Mouse (Mus musculus): ENCODE measurements around the gene Sptssb.

Gene Sptssb

DNA sequence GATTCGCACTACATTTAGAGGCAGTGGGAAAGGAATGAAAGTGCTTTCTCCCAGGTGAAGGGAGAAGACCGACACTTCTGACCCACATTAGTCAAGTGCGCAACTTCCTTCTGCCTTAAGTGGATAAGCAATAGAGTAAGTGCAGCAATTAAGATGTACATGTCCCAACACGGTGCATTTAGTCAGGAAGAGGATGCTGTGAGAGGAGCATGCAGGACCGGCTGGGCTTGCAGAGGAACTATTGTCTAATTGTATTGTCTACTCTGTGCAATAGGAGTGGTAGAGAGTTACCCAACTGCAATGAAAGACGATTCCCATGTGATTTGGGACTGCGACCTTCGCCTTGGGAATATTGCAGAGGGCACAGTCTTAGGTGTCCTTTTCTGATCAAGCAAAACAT is 30.2 kb downstream of the Sptssb start:
- DNase-seq (ENCODE audit: low spot score): no peak

- no peak for DNase-seq (ENCODE audit: low spot score)
Measured at GRCm38 (mm10) chr3:69824536-69824935, 35.2 kb downstream of the Sptssb start.

DNA sequence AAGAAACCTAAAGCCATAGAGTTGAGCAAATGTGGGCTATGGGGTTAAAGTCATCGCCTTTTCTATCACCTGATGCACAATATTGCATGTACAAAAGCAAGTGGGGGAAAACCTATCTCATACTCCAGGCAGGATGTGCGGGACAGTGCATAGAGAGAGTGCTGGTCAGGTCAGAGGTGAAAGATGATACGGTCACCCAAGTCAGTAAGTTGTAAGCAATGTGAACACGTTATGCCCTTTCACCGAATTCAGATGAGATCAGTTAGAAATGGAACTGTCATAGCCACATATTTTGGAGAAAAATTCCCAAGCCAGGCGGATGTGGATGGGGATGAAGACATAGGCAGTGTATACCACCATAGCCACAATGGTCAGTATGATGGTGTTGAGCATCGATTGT is 39.1 kb downstream of the Sptssb start:
- DNase-seq (ENCODE audit: low spot score): no peak

GRCm38 (mm10) chr3:69819851-69820200 is 39.9 kb downstream of the Sptssb start:
- DNase-seq (ENCODE audit: low spot score): no peak

DNA sequence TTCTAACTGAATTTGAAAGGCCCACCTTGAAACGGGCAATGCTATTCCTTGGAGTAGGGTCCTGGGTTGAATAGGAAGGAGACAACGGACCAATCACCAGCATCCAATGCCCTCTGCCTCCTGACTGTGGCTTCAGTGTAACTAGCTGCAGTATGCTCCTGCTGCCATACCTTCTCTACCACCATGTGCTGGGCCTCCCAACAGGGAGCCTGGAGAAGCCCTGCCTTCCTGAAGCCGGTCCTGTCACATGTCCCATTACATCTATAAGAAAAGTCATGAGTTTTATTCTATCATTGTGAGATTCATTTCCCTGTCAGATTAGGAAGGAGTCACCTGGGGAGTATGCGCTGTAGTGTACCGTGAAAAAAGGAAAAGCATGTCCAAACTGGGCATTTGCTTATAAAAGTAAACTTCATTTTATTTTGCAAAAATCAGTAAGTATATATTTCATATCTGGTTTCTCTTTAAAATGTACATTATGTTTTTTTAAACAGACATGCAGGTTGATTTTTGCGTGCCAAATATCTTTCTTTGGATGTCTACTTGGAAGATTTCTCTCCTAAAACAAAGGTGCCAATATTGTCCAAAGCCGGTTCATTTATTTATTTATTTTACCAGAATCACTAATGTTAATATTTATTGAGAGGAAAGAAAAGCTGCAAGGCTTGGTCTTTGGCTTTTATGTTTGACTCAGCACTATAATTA is 40.4 kb downstream of the Sptssb start:
- no peak for DNase-seq (ENCODE audit: low spot score)

GRCm38 (mm10) chr3:69818466-69818865 is 41.3 kb downstream of the Sptssb start:
- no peak for DNase-seq (ENCODE audit: low spot score)

- DNase-seq (ENCODE audit: low spot score): no peak
Measured at GRCm38 (mm10) chr3:69816547-69816946, 43.2 kb downstream of the Sptssb start.

- DNase-seq (ENCODE audit: low spot score): no peak
Measured at GRCm38 (mm10) chr3:69813005-69813695, 46.6 kb downstream of the Sptssb start.

DNA sequence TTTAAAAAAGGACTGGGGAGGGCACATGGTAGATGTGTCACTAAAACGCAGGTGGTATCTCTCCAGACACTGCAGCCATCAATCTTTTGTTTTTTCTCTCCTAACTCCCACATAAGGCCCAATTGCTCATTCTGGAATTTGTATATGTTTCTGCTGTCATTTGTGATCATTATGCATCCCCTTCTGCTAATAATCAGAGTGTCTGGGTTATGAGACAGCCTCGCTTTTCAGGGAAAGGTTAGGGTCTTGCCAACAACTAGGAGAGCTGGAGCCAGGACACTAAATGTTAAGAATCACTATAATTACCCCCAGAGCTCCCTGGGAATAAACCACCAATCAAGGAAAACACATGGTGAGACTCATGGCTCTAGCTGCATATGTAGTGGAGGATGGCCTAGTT is 47.3 kb downstream of the Sptssb start:
- DNase-seq (ENCODE audit: low spot score): no peak

DNA sequence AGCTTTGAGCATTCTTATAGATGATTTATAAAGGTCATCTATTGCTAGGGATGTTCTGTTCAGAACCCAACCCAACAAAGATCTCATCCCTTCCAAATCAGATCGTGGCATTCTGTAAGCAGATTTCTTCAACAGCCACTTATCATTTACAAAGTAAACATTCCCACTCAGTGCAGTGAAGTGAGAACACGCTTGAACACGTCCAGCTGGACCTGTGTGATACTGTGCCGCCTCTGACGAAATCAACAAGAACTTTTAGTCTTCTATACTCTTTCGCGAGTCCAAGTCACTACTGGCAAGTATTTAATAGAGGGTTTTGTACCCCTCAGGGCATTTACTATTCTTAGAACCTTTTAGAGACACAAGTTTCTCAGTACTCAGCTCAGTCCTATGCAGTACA is 51.3 kb downstream of the Sptssb start:
- DNase-seq (ENCODE audit: low spot score): no peak

GRCm38 (mm10) chr3:69803137-69803536 is 56.6 kb downstream of the Sptssb start:
- DNase-seq (ENCODE audit: low spot score): no peak

DNA sequence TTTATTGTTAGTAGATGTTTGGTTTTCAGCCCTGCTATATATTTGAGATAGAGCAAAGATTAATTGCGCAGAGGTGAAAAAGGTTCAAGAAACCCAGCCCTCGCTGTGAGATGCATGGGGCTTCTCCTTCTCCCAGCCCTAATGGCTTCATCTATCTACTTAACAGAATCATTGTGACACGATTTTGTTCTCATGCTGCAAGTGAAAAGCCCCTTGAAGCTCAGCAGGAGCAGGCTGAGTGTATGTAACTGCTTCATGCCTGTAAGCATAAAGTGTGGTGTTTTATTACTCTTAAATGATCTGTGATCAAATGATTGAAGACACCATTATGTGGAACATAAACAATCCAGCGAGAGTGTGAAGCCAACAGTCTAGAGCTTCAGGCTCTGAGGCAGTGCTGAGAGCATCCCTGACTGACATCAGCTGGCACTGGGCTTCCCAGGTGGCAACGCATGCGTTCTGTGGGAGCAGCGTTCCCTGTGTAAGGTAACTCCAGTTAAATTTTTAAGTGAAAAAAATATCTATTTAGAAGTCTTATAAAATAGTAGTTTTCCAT is 58.8 kb downstream of the Sptssb start:
- no peak for DNase-seq (ENCODE audit: low spot score)

DNA sequence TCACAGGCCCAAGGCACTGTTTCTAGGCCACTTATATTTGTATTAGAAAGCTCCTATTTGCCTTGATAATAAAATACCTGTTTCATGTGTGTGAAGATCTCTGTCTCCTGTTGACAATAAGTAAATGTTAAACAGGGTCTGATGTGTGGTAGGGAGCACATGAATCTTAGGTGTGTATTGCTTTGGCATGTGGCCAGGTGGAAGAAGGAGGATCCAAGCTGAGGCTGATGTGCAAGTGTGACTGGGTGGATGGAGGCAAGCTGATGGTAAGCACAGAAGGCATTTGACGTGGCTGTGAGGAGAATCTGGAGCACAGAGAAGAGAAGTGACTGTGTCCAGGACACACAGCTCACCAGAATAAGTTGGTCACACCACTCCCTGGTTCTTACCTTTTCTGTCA is 60.6 kb downstream of the Sptssb start:
- no peak for DNase-seq (ENCODE audit: low spot score)

DNA sequence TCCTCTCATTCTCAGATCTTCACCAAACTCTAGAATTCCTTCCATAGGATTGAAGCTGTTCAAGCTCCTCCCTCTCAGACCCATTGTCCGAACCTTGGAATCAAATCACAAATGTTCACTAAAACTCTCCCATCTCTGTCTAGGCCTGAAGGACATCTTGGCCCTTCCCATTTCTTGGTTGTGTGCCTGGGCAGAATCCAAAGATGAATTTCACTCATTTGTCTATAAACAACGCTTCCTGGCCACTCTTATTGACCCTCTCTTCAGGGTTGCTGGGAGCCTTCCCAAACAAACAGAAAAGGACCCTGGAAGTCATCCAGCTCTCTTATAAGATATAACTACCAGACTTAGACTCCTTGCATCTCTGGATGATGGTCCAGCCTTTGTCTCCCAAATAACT is 61.8 kb downstream of the Sptssb start:
- DNase-seq (ENCODE audit: low spot score): no peak

DNA sequence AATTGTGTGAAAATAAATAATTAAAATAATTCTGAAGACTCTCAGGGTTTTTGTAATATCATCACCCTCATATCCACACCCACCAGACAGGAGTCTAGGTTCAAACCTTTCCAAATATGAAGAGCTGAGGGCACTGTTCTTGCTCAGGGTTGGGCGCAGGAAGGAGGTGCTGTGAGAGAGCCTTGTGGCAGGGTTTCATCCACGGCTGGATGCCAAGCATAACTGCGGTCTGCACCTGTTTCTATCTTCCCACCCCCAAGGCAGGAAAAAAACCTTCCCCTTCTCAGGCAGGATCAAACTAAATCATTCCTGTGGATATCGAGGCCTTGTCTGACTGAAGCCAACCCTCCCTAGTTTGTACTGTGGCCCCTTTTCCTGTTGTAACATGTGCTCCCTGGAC is 62.2 kb downstream of the Sptssb start:
- no peak for DNase-seq (ENCODE audit: low spot score)

- DNase-seq (ENCODE audit: low spot score): no peak
Measured at GRCm38 (mm10) chr3:69792823-69793417, 66.8 kb downstream of the Sptssb start.

DNA sequence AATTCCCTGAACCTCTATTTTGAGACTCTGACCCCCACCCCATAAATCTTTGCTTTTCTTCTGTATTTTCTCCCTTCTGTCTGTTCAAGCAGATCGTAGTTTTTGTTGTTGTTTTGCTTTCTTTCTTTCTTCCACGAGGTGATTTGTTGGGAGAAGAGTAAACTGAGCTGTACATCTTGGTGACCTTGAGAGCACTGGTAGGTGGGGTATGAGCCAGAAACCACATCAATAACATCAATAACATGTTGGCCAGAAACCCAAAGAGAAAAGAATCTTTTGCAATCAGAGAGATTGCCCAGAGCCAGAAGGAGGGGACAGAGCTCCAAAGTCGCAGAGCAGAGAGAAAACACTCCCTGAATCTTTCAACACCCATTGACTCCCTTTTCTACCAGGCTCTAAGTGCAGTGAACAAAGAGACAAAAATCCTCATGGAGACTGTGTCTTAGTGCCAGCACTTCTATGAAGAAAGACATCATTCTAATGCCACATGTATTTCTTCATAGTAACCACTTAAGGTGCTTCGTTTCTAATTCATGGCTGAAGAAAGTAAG is 80.4 kb downstream of the Sptssb start:
- DNase-seq (ENCODE audit: low spot score): no peak

DNA sequence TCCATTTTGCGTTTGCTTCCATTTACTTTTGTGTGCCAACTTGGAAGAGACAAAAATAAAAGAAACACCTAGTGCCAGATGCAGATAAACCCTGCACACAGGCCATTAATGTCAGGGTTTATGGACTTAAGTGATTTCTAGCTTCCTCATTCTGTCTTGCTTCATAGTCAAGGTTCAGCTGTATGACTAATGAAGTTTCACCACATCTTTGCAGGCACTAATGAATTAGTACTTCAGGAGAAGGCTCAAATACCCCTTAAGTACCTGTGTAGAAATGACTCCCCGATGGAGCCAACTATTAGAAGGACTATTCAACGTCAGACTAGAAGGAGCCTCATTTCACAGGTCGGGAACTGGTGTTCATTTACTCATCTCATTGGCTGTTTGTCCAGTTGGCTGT is 86.4 kb downstream of the Sptssb start:
- DNase-seq (ENCODE audit: low spot score): no peak

Measured in ovary, postnatal 14 days (tissue).